In the genomic region with DNA sequence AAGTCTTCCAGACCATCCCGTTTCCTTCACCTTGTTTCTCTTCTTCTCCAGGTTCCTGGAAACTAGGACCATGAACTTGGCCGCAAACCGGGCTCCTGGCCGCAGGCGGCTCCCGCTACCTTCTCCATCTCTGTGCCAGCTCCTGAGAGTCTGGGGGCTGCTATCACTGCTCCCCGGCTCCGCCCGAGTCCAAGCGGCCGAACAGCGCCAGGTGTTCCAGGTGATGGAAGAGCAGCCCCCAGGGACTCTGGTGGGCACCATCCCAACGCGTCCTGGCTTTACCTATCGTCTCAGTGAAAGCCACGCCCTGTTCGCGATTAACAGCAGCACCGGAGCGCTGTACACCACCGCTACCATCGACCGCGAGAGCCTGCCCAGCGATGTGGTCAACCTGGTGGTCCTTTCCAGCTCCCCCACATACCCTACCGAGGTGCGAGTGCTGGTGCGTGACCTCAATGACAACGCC, we compare ENCODE assay signal across 8 mouse cellular contexts. TPM values are rescaled to one million over a fixed set of nuclear protein-coding genes. Genes with fewer than 3 reads are reported as not detected.
A peak's percentile ranks its signal among the peaks of the same experiment; 100 is the strongest.
DNase-seq lines count a peak whose midpoint lies in the region; ATAC-seq and TF ChIP-seq lines count a peak whose summit lies in the region.

A gene (plus strand): TSS at position 51 of the 466 bp plus-strand sequence.

- H3K4me3 ChIP-seq in kidney, embryonic 14.5 days (ENCODE audit: low read length), result peak within 1 kb of the TSS; percentile 80
- peak within 1 kb of the TSS; percentile 65 to 81 for H3K4me3 ChIP-seq in ES-E14 (ENCODE audit: insufficient read depth in 1 of 2, low read depth in 1 of 2, low read length in 2 of 2, poor library complexity in 1 of 2, severe bottlenecking in 1 of 2)
- peak within 1 kb of the TSS; percentile 85 for H3K4me3 ChIP-seq in embryonic facial prominence, embryonic 11.5 days (ENCODE audit: low read depth, low read length)
- H3K4me3 ChIP-seq in hindbrain, embryonic 15.5 days, result peak within 1 kb of the TSS; percentile 61
- H3K4me3 ChIP-seq in liver, postnatal 0 days (ENCODE audit: low read depth, low read length), result peak within 1 kb of the TSS; percentile 54

- peak within 1 kb of the TSS; percentile 92 for H3K4me2 ChIP-seq in kidney, embryonic 14.5 days (replicated peaks; ENCODE audit: low read depth, low read length)
- H3K4me2 ChIP-seq in embryonic facial prominence, embryonic 11.5 days (ENCODE audit: low read depth, low read length), result peak within 1 kb of the TSS; percentile 94
- H3K4me2 ChIP-seq in hindbrain, embryonic 15.5 days, result peak within 1 kb of the TSS; percentile 88
- H3K4me2 ChIP-seq in liver, postnatal 0 days (ENCODE audit: low read depth, low read length), result peak within 1 kb of the TSS; percentile 93

- peaks cover 30% of the 10 kb centered on the region; the same call in 1 of the 2 replicates for H3K36me3 ChIP-seq in kidney, embryonic 14.5 days (ENCODE audit: control insufficient read depth, insufficient read depth, low read length)
- H3K36me3 ChIP-seq in ES-E14 (ENCODE audit: control insufficient read depth, insufficient read depth, low read length, poor library complexity, severe bottlenecking), result no peaks in the 10 kb centered on the region
- peaks cover 24% of the 10 kb centered on the region for H3K36me3 ChIP-seq in embryonic facial prominence, embryonic 11.5 days (replicated peaks; ENCODE audit: control insufficient read depth, insufficient read depth, low read depth, low read length)
- H3K36me3 ChIP-seq in hindbrain, embryonic 15.5 days, result peaks cover 7% of the 10 kb centered on the region
- no peaks in the 10 kb centered on the region for H3K36me3 ChIP-seq in liver, postnatal 0 days (replicated peaks; ENCODE audit: insufficient read depth, low read length)

- in situ Hi-C loops in ES-E14 (cut with MboI; ENCODE audit: low sequenced_read_pairs in 2 of 2, unreplicated experiment in 2 of 2), result loop anchor here (10.0 to 25.0 kb wide), 4 partner anchors 818 to 1500 kb away; no protein-coding TSS in a partner anchor

- H3K9ac ChIP-seq in kidney, embryonic 14.5 days (ENCODE audit: low read depth, low read length), result peak within 1 kb of the TSS; percentile 89
- no peak within 1 kb of the TSS for H3K9ac ChIP-seq in ES-E14 (ENCODE audit: insufficient read depth, low read depth, low read length, poor library complexity, severe bottlenecking)
- peak within 1 kb of the TSS; percentile 89 for H3K9ac ChIP-seq in embryonic facial prominence, embryonic 11.5 days (replicated peaks; ENCODE audit: low read length)
- peak within 1 kb of the TSS; percentile 86 for H3K9ac ChIP-seq in hindbrain, embryonic 15.5 days
- peak within 1 kb of the TSS; percentile 61 for H3K9ac ChIP-seq in liver, postnatal 0 days (replicated peaks)

- no peak for ATAC-seq in kidney, embryonic 14.5 days (ENCODE audit: low FRiP score, low TSS enrichment)
- no peak for ATAC-seq in embryonic facial prominence, embryonic 11.5 days (replicated peaks; ENCODE audit: insufficient number of reproducible peaks, low FRiP score, low TSS enrichment, low read depth)
- no peak for ATAC-seq in hindbrain, embryonic 15.5 days (ENCODE audit: low FRiP score, low read depth)
- no peak for ATAC-seq in liver, postnatal 0 days
- no peak for ATAC-seq in megakaryocyte-erythroid progenitor cell, adult 5-6 weeks (replicated peaks; ENCODE audit: low FRiP score, low TSS enrichment, poor library complexity, severe bottlenecking)

- H3K27ac ChIP-seq in kidney, embryonic 14.5 days (ENCODE audit: low read depth, low read length), result peak within 1 kb of the TSS; percentile 93
- no peak within 1 kb of the TSS for H3K27ac ChIP-seq in ES-E14 (ENCODE audit: insufficient read depth, low read depth, low read length, poor library complexity, severe bottlenecking)
- H3K27ac ChIP-seq in embryonic facial prominence, embryonic 11.5 days (replicated peaks; ENCODE audit: low read depth, low read length), result peak within 1 kb of the TSS; percentile 86
- H3K27ac ChIP-seq in hindbrain, embryonic 15.5 days (replicated peaks), result peak within 1 kb of the TSS; percentile 94
- peak within 1 kb of the TSS; percentile 3; the same call in 1 of the 2 replicates for H3K27ac ChIP-seq in liver, postnatal 0 days (ENCODE audit: low read depth)

- no peak for TF ChIP-seq CTCF in liver, postnatal 0 days (IDR thresholded peaks at IDR 0.05; ENCODE audit: low read depth)

- H3K4me1 ChIP-seq in kidney, embryonic 14.5 days (ENCODE audit: control insufficient read depth, insufficient read depth, low read length), result peaks cover 5% of the 10 kb centered on the region; the same call in 1 of the 2 replicates
- peaks cover 0 to 4% of the 10 kb centered on the region in 2 experiments; a peak in 1 of 4 replicates for H3K4me1 ChIP-seq in ES-E14 (ENCODE audit: control insufficient read depth in 2 of 2, insufficient read depth in 2 of 2, low read length in 2 of 2, poor library complexity in 1 of 2)
- H3K4me1 ChIP-seq in embryonic facial prominence, embryonic 11.5 days (ENCODE audit: control insufficient read depth, insufficient read depth, low read length), result peaks cover 7% of the 10 kb centered on the region; the same call in 1 of the 2 replicates
- peaks cover 43% of the 10 kb centered on the region for H3K4me1 ChIP-seq in hindbrain, embryonic 15.5 days (replicated peaks)
- peaks cover 15% of the 10 kb centered on the region for H3K4me1 ChIP-seq in liver, postnatal 0 days (ENCODE audit: insufficient read depth)

- WGBS in kidney, embryonic 14.5 days, result 2% methylated on average over 29 of the region's 29 CpGs
- under 1% methylated on average over 29 of the region's 29 CpGs for WGBS in embryonic facial prominence, embryonic 11.5 days
- under 1% methylated on average over 29 of the region's 29 CpGs for WGBS in hindbrain, embryonic 15.5 days
- WGBS in liver, postnatal 0 days (ENCODE audit: insufficient replicate concordance), result 1% methylated on average over 29 of the region's 29 CpGs

- no peaks in the 10 kb centered on the region; the same call in 1 of the 2 replicates for H3K27me3 ChIP-seq in kidney, embryonic 14.5 days (ENCODE audit: control insufficient read depth, insufficient read depth, low read length)
- no peaks in the 10 kb centered on the region; the same call in 1 of the 2 replicates for H3K27me3 ChIP-seq in embryonic facial prominence, embryonic 11.5 days (ENCODE audit: control insufficient read depth, insufficient read depth, low read length)
- H3K27me3 ChIP-seq in hindbrain, embryonic 15.5 days, result no peaks in the 10 kb centered on the region
- H3K27me3 ChIP-seq in liver, postnatal 0 days (ENCODE audit: insufficient read depth, low read length), result peaks cover 50% of the 10 kb centered on the region

- 0 out of 2 replicates have a peak, but pooled peaks cover 8% of the 10 kb centered on the region for H3K9me3 ChIP-seq in kidney, embryonic 14.5 days (ENCODE audit: control insufficient read depth, low read length)
- no peaks in the 10 kb centered on the region for H3K9me3 ChIP-seq in ES-E14 (ENCODE audit: control insufficient read depth, insufficient read depth, low read depth, low read length)
- H3K9me3 ChIP-seq in embryonic facial prominence, embryonic 11.5 days (replicated peaks; ENCODE audit: control insufficient read depth, low read length), result no peaks in the 10 kb centered on the region; the same call in 1 of the 2 replicates
- no peaks in the 10 kb centered on the region for H3K9me3 ChIP-seq in hindbrain, embryonic 15.5 days
- H3K9me3 ChIP-seq in liver, postnatal 0 days (ENCODE audit: low read length), result no peaks in the 10 kb centered on the region

- DNase-seq in kidney, adult 18-20 months, result no peak
- no peak for DNase-seq in ES-E14 (ENCODE audit: low read depth, low spot score)
- peak; percentile 31 for DNase-seq in embryonic facial prominence, embryonic 11.5 days (ENCODE audit: low spot score)
- no peak for DNase-seq in liver, postnatal 0 days
- DNase-seq in yolk sac, embryonic 10.5 days (ENCODE audit: low spot score), result no peak

- no peak for TF ChIP-seq EP300 in liver, postnatal 0 days (IDR thresholded peaks at IDR 0.05; ENCODE audit: low read depth)

TF ChIP-seq in ES-E14, 5 proteins besides CTCF, POLR2A, EP300 and RAD21:
- no peak for TF ChIP-seq CHD2 (IDR thresholded peaks at IDR 0.05; ENCODE audit: low read depth, low read length)
- TF ChIP-seq MAFK (IDR thresholded peaks at IDR 0.05; ENCODE audit: insufficient read depth, low read depth, low read length), result no peak

RNA-seq across cellular contexts. Expression of the gene that starts here (rescaled TPM):
- 10.0 and 14.1 TPM in 2 replicates for polyA plus RNA-seq in kidney, embryonic 14.5 days (2014; fragmentation: Nextera tagmentation; extraction: Ambion mirVana)
- total RNA-seq in ES-E14 (2012; rRNA removed), result 0.21 and 0.94 TPM in 2 replicates
- polyA plus RNA-seq in embryonic facial prominence, embryonic 11.5 days (2014; fragmentation: Nextera tagmentation; extraction: Ambion mirVana), result 14.0 and 14.8 TPM in 2 replicates
- 9.0 and 9.2 TPM in 2 replicates for polyA plus RNA-seq in hindbrain, embryonic 15.5 days (2015; fragmentation: Nextera tagmentation; extraction: Ambion mirVana)
- polyA plus RNA-seq in liver, postnatal 0 days (2015; fragmentation: Nextera tagmentation; extraction: Ambion mirVana), result 0.22 and 0.26 TPM in 2 replicates
- total RNA-seq in megakaryocyte-erythroid progenitor cell, adult 5-6 weeks (2014; fragmentation: Nextera tagmentation), result not detected in 2 replicates
- not detected in 2 replicates for total RNA-seq in megakaryocyte-erythroid progenitor cell, adult 5-6 weeks (2017)
